Mouse (Mus musculus) cerebellum, adult 2 months (tissue): ENCODE measurements around the gene Ina.

ENCODE experiments used
- CTCF ChIP-seq: fragments of 200-500 bp; IDR thresholded peaks from 2 replicates; pipeline ENCODE4 v1.5.1; 2011; ENCODE audit warnings: low read depth, mild to moderate bottlenecking, control low read depth, low read length, moderate library complexity, borderline replicate concordance; ENCODE audit not compliant: insufficient read depth
- POLR2A ChIP-seq: fragments of 200-500 bp; IDR thresholded peaks from 2 replicates; pipeline ENCODE4 v1.6.1; 2011; ENCODE audit warnings: low read length, control low read depth, borderline replicate concordance; ENCODE audit not compliant: insufficient read depth

GRCm38 (mm10) chr19:47003742-47004511, 10.6 kb upstream of the Ina start:
- TF ChIP-seq CTCF (no peak), POLR2A (no peak)
